Mouse (Mus musculus): ENCODE results near the gene Cdh24.

DNA sequence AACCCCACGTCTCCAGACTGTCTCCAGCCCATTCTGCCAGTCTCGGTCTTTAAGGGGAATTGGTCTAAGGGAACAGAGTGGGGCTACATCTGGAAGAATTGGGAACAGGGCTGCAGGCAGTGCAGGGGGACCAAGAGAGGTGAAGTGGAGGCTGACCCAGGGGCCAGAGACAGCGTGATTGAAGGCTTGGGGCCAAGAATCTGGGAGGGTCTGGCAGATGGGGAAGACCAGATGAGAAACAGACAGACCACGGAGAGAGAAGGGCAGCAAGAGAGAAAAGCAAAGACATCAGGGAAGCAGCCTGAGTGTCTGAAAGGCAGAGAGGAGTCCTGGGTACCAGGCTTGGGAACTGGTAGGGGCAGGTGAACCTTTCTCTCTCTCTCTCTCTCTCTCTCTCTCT lies 1.0 kb downstream of the Cdh24 start:
- TF ChIP-seq GATA1 (IDR thresholded peaks at IDR 0.05; ENCODE audit: low read length): no peak
- no peak for TF ChIP-seq TAL1 (IDR thresholded peaks at IDR 0.05; ENCODE audit: low read length)
